Mouse (Mus musculus) hindbrain, postnatal 0 days (tissue): ENCODE measurements around the gene Svopl. TPM values are rescaled to one million over a fixed set of nuclear protein-coding genes. Genes with fewer than 3 reads are reported as not detected.

Experiments used
- ATAC-seq: fragments of 200-750 bp; cut with Nextera tagmentation; 2 replicates; pipeline ENCODE4 v1.8.0; 2017; ENCODE audit warnings: mild to moderate bottlenecking, moderate TSS enrichment, moderate library complexity
- DNase-seq: peaks from one replicate; pipeline ENCODE4 v3.0.0-alpha.2; 2015; ENCODE audit warnings: low spot score
- H3K27ac ChIP-seq: fragments of 300-500 bp; sonication (generic); 2 replicates; pipeline ENCODE4 v1.5.1; 2014; ENCODE audit warnings: mild to moderate bottlenecking
- H3K27me3 ChIP-seq: fragments of 300-500 bp; sonication (generic); 2 replicates; pipeline ENCODE4 v1.6.1; 2014; ENCODE audit warnings: low read length, mixed read lengths; ENCODE audit not compliant: insufficient read depth
- H3K36me3 ChIP-seq: fragments of 300-500 bp; sonication (generic); 2 replicates; pipeline ENCODE4 v1.6.1; 2014; ENCODE audit warnings: low read length, mixed read lengths; ENCODE audit not compliant: insufficient read depth
- H3K4me1 ChIP-seq: fragments of 300-500 bp; sonication (generic); 2 replicates; pipeline ENCODE4 v1.6.1; 2014; ENCODE audit warnings: antibody characterized with exemption, low read length, mixed read lengths; ENCODE audit not compliant: insufficient read depth
- H3K4me2 ChIP-seq: fragments of 300-500 bp; sonication (generic); 2 replicates; pipeline ENCODE4 v1.6.1; 2014; ENCODE audit warnings: low read depth, mild to moderate bottlenecking, low read length, moderate library complexity, mixed read lengths
- H3K4me3 ChIP-seq: fragments of 300-500 bp; sonication (generic); 2 replicates; pipeline ENCODE4 v1.5.1; 2014; ENCODE audit warnings: low read length
- H3K9ac ChIP-seq: fragments of 300-500 bp; sonication (generic); replicated peaks from 2 replicates; pipeline ENCODE4 v1.6.1; 2014; ENCODE audit warnings: mild to moderate bottlenecking, low read length, moderate library complexity, mixed read lengths
- H3K9me3 ChIP-seq: fragments of 300-500 bp; sonication (generic); 2 replicates; pipeline ENCODE4 v1.6.1; 2016; ENCODE audit warnings: low read length, mixed read lengths
- CTCF ChIP-seq: IDR thresholded peaks from 2 replicates; pipeline ENCODE4 v1.5.1; 2016; ENCODE audit warnings: antibody characterized with exemption, control low read depth, low read depth
- WGBS: fragments of 180-500 bp; shearing (Covaris S2); extraction: QIAGEN DNeasy Blood & Tissue Kit; methylation state at CpG from one replicate; pipeline ENCODE4 v1.1.7; 2014; 5-methylcytosine and 5-hydroxymethylcytosine counted together
- polyA plus RNA-seq: library from polyadenylated mRNA; unstranded; fragments of >200 nt; fragmentation: Nextera tagmentation; extraction: Ambion mirVana; gene quantifications from 2 replicates; pipeline ENCODE4 v1.2.1, GENCODE M21; 2015
- total RNA-seq: library from RNA; depleted of rRNA; stranded (reverse); fragments of >200 nt; gene quantifications from 2 replicates; pipeline ENCODE4 v1.2.3, GENCODE M21; 2014; rRNA removed

Gene Svopl
- total RNA-seq = 2.8 TPM in 1 of 2 replicates, not detected in the other
- polyA plus RNA-seq = 1.2 and 1.3 TPM in 2 replicates

DNA sequence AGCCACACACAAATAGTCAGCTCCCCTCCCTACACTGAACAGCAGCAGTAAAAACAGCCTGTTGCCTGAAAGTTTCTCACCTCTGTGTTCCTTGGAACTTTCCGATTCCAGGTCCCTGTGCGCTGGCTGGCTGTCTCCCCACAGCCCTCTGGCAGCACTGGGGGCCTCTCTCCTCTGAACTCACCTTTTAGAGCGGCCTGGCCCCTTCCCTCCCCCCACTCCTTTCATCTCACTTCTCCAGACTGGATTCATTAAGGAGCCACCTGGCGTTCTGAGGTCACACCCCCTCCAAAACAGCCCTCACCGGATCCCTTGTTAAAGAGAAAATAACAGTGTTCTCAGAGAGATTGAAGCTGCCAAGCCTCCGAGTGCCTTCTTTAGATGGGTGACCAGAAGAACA is at the start of gene Svopl:
TSS of gene Svopl (minus strand) at position 159 of the 400 bp plus-strand sequence.
- Histone ChIP-seq H3K9ac (no peak within 1 kb of the TSS), H3K4me3 (no peak within 1 kb of the TSS), H3K9me3 (no peaks in the 10 kb centered on the region), H3K4me2 (no peak within 1 kb of the TSS), H3K4me1 (no peaks in the 10 kb centered on the region), H3K36me3 (no peaks in the 10 kb centered on the region), H3K27ac (no peak within 1 kb of the TSS), H3K27me3 (no peaks in the 10 kb centered on the region)
- no peak for ATAC-seq
- TF ChIP-seq CTCF = no peak
- DNase-seq = no peak
- WGBS = 44% methylated on average over 6 of the region's 6 CpGs

GRCm38 (mm10) chr6:38094701-38095100 is 47.9 kb upstream of the Svopl start:
- no peaks in the 10 kb centered on the region for H3K4me1 ChIP-seq
- H3K4me3 ChIP-seq = no peak overlapping the region
- H3K27me3 ChIP-seq = no peaks in the 10 kb centered on the region
- no peak overlapping the region for H3K9ac ChIP-seq
- DNase-seq (no peak), ATAC-seq (no peak)
- WGBS = 90% methylated on average over 10 of the region's 10 CpGs
- no peaks in the 10 kb centered on the region for H3K9me3 ChIP-seq
- H3K36me3 ChIP-seq = no peaks in the 10 kb centered on the region
- no peak overlapping the region for H3K27ac ChIP-seq
- TF ChIP-seq CTCF = no peak
- H3K4me2 ChIP-seq = no peak overlapping the region

DNA sequence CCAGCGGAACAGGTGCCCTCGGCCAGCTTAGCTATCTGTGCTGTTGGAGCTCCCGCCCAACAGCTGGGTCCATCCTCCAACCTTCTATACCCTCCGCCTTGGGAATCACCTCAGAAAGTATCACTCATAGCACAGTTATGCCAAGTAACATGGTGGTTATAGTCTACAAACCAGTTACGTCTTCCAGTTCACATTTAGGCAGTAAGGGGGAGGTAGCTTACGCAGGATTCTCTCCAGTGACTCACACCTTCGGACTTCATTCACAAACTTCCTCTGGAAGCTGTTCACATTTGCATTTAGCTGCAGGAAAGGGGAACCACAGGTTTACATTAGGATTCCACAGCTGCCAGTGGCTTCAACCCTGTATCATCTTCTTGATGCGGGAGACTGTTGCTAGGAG is 45.7 kb upstream of the Svopl start:
- H3K4me3 ChIP-seq = no peak overlapping the region
- H3K9ac ChIP-seq = no peak overlapping the region
- TF ChIP-seq CTCF = no peak
- no peaks in the 10 kb centered on the region for H3K27me3 ChIP-seq
- H3K4me2 ChIP-seq = no peak overlapping the region
- DNase-seq (no peak), ATAC-seq (no peak)
- no peak overlapping the region for H3K27ac ChIP-seq
- 95% methylated on average over 8 of the region's 8 CpGs for WGBS
- H3K36me3 ChIP-seq = no peaks in the 10 kb centered on the region
- H3K4me1 ChIP-seq = no peaks in the 10 kb centered on the region
- no peaks in the 10 kb centered on the region for H3K9me3 ChIP-seq

GRCm38 (mm10) chr6:38087242-38088026 is 40.6 kb upstream of the Svopl start:
- H3K4me3 ChIP-seq = no peak overlapping the region
- H3K27ac ChIP-seq = no peak overlapping the region
- no peak for TF ChIP-seq CTCF
- no peaks in the 10 kb centered on the region for H3K36me3 ChIP-seq
- H3K4me1 ChIP-seq = no peaks in the 10 kb centered on the region
- no peak overlapping the region for H3K9ac ChIP-seq
- DNase-seq (no peak), ATAC-seq (no peak)
- no peak overlapping the region for H3K4me2 ChIP-seq
- 73% methylated on average over 9 of the region's 9 CpGs for WGBS
- no peaks in the 10 kb centered on the region for H3K27me3 ChIP-seq
- H3K9me3 ChIP-seq = no peaks in the 10 kb centered on the region

- H3K9ac ChIP-seq = no peak overlapping the region
- no peak for ATAC-seq
- DNase-seq = no peak
- 56% methylated on average over 4 of the region's 4 CpGs for WGBS
- H3K27ac ChIP-seq = no peak overlapping the region
- no peaks in the 10 kb centered on the region for H3K27me3 ChIP-seq
- H3K4me2 ChIP-seq = no peak overlapping the region
- no peaks in the 10 kb centered on the region for H3K36me3 ChIP-seq
- no peak for TF ChIP-seq CTCF
- H3K4me3 ChIP-seq = no peak overlapping the region
- no peaks in the 10 kb centered on the region for H3K4me1 ChIP-seq
- no peaks in the 10 kb centered on the region for H3K9me3 ChIP-seq
These were observed 36.4 kb upstream of the Svopl start for GRCm38 (mm10) chr6:38083204-38083603.

DNA sequence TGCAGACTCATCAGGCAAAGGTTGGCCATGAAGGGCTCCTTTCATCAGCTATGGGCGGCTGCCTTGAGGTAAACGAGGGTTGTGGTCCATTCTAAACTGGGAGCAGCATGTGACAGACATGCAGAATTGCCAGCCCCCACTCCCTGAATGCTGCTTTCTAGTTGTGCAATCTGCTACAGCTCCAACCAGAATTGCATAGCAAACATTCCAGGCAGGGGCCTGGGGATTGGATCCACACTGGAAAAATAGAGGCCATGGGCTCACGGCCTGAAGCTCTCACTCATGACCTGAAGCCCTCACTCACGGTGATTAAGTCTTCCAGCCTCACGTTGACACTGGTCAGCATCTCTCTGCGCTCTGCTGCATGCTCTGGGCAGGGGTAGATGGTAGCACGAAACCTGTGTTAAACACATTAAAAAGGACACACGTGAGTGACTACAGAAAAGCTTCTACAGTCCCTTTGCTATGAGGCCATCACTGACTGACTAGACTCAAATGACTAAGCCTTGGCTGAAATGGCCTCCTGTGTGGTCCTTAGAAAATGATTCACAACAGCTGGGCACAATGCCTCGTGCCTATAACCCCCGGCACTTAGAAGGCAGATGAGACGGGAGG is 35.0 kb upstream of the Svopl start:
- DNase-seq = no peak
- Histone ChIP-seq H3K27me3 (no peaks in the 10 kb centered on the region), H3K9ac (no peak overlapping the region), H3K36me3 (no peaks in the 10 kb centered on the region), H3K4me1 (no peaks in the 10 kb centered on the region), H3K9me3 (no peaks in the 10 kb centered on the region), H3K27ac (no peak overlapping the region), H3K4me2 (no peak overlapping the region), H3K4me3 (no peak overlapping the region)
- ATAC-seq = no peak
- TF ChIP-seq CTCF = no peak
- whole genome bisulfite sequencing = 70% methylated on average over 11 of the region's 11 CpGs

DNA sequence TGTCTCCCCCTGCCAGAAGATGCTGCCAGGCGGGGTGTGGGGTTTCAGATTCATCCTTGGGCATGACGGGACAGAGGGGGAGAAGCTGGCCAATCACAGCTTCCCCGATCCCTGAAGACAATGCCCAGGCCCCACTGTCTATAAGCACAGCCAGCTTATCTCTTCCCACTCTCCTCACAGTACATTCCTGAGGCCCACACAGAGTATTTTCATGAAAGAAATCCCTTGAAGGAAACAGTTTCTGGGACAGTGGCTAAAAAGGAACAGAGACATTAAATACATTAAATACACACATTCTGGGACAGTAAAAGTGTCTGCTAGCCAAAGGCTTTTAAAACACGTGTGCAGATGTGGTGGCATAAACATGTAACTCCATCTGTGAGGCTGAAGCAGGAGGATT is 33.6 kb upstream of the Svopl start:
- DNase-seq (no peak), ATAC-seq (no peak)
- Histone ChIP-seq H3K9ac (no peak overlapping the region), H3K9me3 (no peaks in the 10 kb centered on the region), H3K36me3 (no peaks in the 10 kb centered on the region), H3K27ac (no peak overlapping the region), H3K4me2 (no peak overlapping the region), H3K27me3 (no peaks in the 10 kb centered on the region), H3K4me1 (no peaks in the 10 kb centered on the region), H3K4me3 (no peak overlapping the region)
- no peak for TF ChIP-seq CTCF
- WGBS = 58% methylated on average over 4 of the region's 4 CpGs
